Mouse (Mus musculus) adrenal gland, adult 18-20 months (tissue): ENCODE measurements around the gene Inppl1. TPM values are rescaled to one million over a fixed set of nuclear protein-coding genes. Genes with fewer than 3 reads are reported as not detected.

Experiments
- DNase-seq, 2 experiments: peaks; one replicate each; pipeline ENCODE4 v3.0.0; 2021 to 2022; ENCODE audit warnings: low spot score in 2 of 2
- total RNA-seq, 2 experiments: library from RNA; stranded (reverse); gene quantifications; 1 replicate in 1 of 2; 2 replicates in 1 of 2; pipeline ENCODE4 v1.2.3; 2021

Gene Inppl1
- total RNA-seq, 2 experiments from 2014 or later, result 79.2 to 81.5 TPM

- no peak for DNase-seq
These were observed 13.7 kb upstream of the Inppl1 start for GRCm38 (mm10) chr7:101851689-101852088.

- no peak for DNase-seq
These were observed 9.9 kb upstream of the Inppl1 start for GRCm38 (mm10) chr7:101847934-101848333.

- no peak for DNase-seq
These were observed 6.2 kb upstream of the Inppl1 start for GRCm38 (mm10) chr7:101844186-101844585.

- DNase-seq, result no peak
These were observed 849 bp downstream of the Inppl1 start for GRCm38 (mm10) chr7:101837154-101837605.

- DNase-seq, result peak; percentile 64 to 67
These were observed 1.5 kb downstream of the Inppl1 start for GRCm38 (mm10) chr7:101836271-101837153.

- DNase-seq, result no peak
These were observed 2.4 kb downstream of the Inppl1 start for GRCm38 (mm10) chr7:101835457-101836109.

GRCm38 (mm10) chr7:101834903-101835302 is 3.1 kb downstream of the Inppl1 start:
- DNase-seq, result no peak

- no peak for DNase-seq
These were observed 4.0 kb downstream of the Inppl1 start for GRCm38 (mm10) chr7:101833916-101834584.

GRCm38 (mm10) chr7:101833352-101833751 is 4.7 kb downstream of the Inppl1 start:
- no peak for DNase-seq

- DNase-seq, result no peak
These were observed 5.7 kb downstream of the Inppl1 start for GRCm38 (mm10) chr7:101832372-101832771.

GRCm38 (mm10) chr7:101831437-101831836 is 6.6 kb downstream of the Inppl1 start:
- DNase-seq, result no peak

GRCm38 (mm10) chr7:101830373-101830772 is 7.7 kb downstream of the Inppl1 start:
- DNase-seq, result no peak

GRCm38 (mm10) chr7:101823758-101824630 is 14.0 kb downstream of the Inppl1 start:
- no peak for DNase-seq

GRCm38 (mm10) chr7:101822836-101823757 is 14.9 kb downstream of the Inppl1 start:
- peak in 1 of 2 experiments; percentile 49 for DNase-seq

- peak; percentile 45 to 47 for DNase-seq
These were observed 16.2 kb downstream of the Inppl1 start for GRCm38 (mm10) chr7:101821571-101822501.

GRCm38 (mm10) chr7:101820295-101821030 is 17.6 kb downstream of the Inppl1 start:
- no peak for DNase-seq

- DNase-seq, result no peak
These were observed 20.1 kb downstream of the Inppl1 start, which contains the start of gene Phox2a for GRCm38 (mm10) chr7:101817861-101818401. TSS of gene Phox2a (plus strand) at chr7:101818313.
